ENCODE assay signal across 7 mouse cellular contexts in the genomic region with DNA sequence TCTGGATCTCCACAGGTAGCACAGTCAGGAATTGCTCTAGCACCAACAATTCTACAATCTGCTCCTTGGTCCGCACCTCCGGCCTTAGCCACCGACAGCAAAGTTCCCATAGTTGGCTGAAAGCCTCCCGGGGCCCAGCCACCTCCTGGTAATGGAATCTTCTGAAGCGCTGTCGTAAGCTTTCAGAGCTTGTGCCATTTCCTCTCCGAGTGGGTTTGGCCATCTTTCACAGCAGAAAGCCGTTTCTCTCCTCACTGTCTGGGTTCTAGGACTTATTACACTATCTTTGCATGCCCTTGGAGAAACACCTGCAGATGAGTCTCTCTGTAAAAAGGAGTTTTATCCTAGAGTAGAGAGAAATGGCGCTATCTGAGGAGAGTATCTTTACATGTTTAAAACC. TPM values are rescaled to one million over a fixed set of nuclear protein-coding genes. Genes with fewer than 3 reads are reported as not detected.
DNase-seq lines count a peak whose midpoint lies in the region; ATAC-seq and TF ChIP-seq lines count a peak whose summit lies in the region.

No protein-coding gene starts in this region.

- TF ChIP-seq POLR2A in CH12.LX (IDR thresholded peaks at IDR 0.05; ENCODE audit: low read depth, low read length), result no peak
- TF ChIP-seq POLR2A in thymus, adult 2 months (IDR thresholded peaks at IDR 0.05; ENCODE audit: control insufficient read depth, extremely low read depth, insufficient read depth, low read length, poor library complexity), result no peak

- no peaks in the 10 kb centered on the region for H3K27me3 ChIP-seq in CH12.LX (replicated peaks)
- no peaks in the 10 kb centered on the region for H3K27me3 ChIP-seq in embryonic facial prominence, embryonic 10.5 days (replicated peaks; ENCODE audit: low read depth, poor library complexity, severe bottlenecking)
- no peaks in the 10 kb centered on the region for H3K27me3 ChIP-seq in heart, postnatal 0 days (ENCODE audit: control insufficient read depth, insufficient read depth, low read length)
- no peaks in the 10 kb centered on the region for H3K27me3 ChIP-seq in midbrain, embryonic 11.5 days (ENCODE audit: control insufficient read depth, insufficient read depth, low read length)
- no peaks in the 10 kb centered on the region for H3K27me3 ChIP-seq in thymus, adult 2 months (ENCODE audit: control insufficient read depth, insufficient read depth, low read length)

- peak overlapping the region; percentile 87 for H3K9ac ChIP-seq in CH12.LX (ENCODE audit: insufficient read depth, low read depth)
- peak overlapping the region; percentile 81 for H3K9ac ChIP-seq in heart, postnatal 0 days (replicated peaks; ENCODE audit: low read depth, low read length)
- peak overlapping the region; percentile 84 for H3K9ac ChIP-seq in midbrain, embryonic 11.5 days (ENCODE audit: low read length)

- peak overlapping the region; percentile 55 to 87 (median 70) for H3K4me3 ChIP-seq in CH12.LX (replicated peaks in 1 of 3; ENCODE audit: low read depth in 2 of 3, low read length in 2 of 3, poor library complexity in 1 of 3)
- peak overlapping the region; percentile 82 for H3K4me3 ChIP-seq in embryonic facial prominence, embryonic 10.5 days
- H3K4me3 ChIP-seq in heart, postnatal 0 days (ENCODE audit: low read depth, low read length), result peak overlapping the region; percentile 95
- H3K4me3 ChIP-seq in midbrain, embryonic 11.5 days (ENCODE audit: low read depth, low read length), result peak overlapping the region; percentile 72
- peak overlapping the region; percentile 40 for H3K4me3 ChIP-seq in thymus, adult 2 months (ENCODE audit: control insufficient read depth, insufficient read depth, low read length)

- 13% methylated on average over 9 of the region's 9 CpGs for WGBS in embryonic facial prominence, embryonic 10.5 days
- under 1% methylated on average over 9 of the region's 9 CpGs for WGBS in heart, postnatal 0 days
- WGBS in midbrain, embryonic 11.5 days, result 9% methylated on average over 9 of the region's 9 CpGs
- WGBS in thymus, adult 2 months, result 9% methylated on average over 9 of the region's 9 CpGs

- peak; percentile 43; the same call in 1 of the 2 replicates for TF ChIP-seq EP300 in CH12.LX (IDR thresholded peaks at IDR 0.05; ENCODE audit: low read length)
- TF ChIP-seq EP300 in heart, postnatal 0 days (IDR thresholded peaks at IDR 0.05; ENCODE audit: low read depth), result no peak

- in situ Hi-C loops in CH12.LX (cut with MboI; ENCODE audit: low pct_ligation_motif_present, low pct_unique_long_range_greater_than_20kb, low sequenced_read_pairs), result no loop called here

- peak overlapping the region; percentile 94 for H3K4me2 ChIP-seq in CH12.LX (ENCODE audit: insufficient read depth, low read depth, poor library complexity, severe bottlenecking)
- H3K4me2 ChIP-seq in heart, postnatal 0 days (ENCODE audit: low read depth, low read length), result peak overlapping the region; percentile 89
- H3K4me2 ChIP-seq in midbrain, embryonic 11.5 days, result peak overlapping the region; percentile 82

- H3K27ac ChIP-seq in CH12.LX (ENCODE audit: insufficient read depth, low read depth), result no peak overlapping the region
- H3K27ac ChIP-seq in embryonic facial prominence, embryonic 10.5 days (replicated peaks), result no peak overlapping the region
- H3K27ac ChIP-seq in heart, postnatal 0 days (ENCODE audit: low read depth), result peak overlapping the region; percentile 77
- H3K27ac ChIP-seq in midbrain, embryonic 11.5 days (ENCODE audit: low read depth, low read length), result no peak overlapping the region
- H3K27ac ChIP-seq in thymus, adult 2 months (ENCODE audit: control insufficient read depth, insufficient read depth, low read length), result no peak overlapping the region

- peaks cover 23 to 47% of the 10 kb centered on the region in 2 experiments for H3K36me3 ChIP-seq in CH12.LX (replicated peaks in 1 of 2; ENCODE audit: control insufficient read depth in 1 of 2, insufficient read depth in 1 of 2, low read length in 1 of 2)
- peaks cover 46% of the 10 kb centered on the region for H3K36me3 ChIP-seq in embryonic facial prominence, embryonic 10.5 days (replicated peaks)
- H3K36me3 ChIP-seq in heart, postnatal 0 days (replicated peaks; ENCODE audit: control insufficient read depth, insufficient read depth, low read length), result peaks cover 24% of the 10 kb centered on the region
- H3K36me3 ChIP-seq in midbrain, embryonic 11.5 days (ENCODE audit: control insufficient read depth, insufficient read depth, low read length), result peaks cover 6% of the 10 kb centered on the region
- H3K36me3 ChIP-seq in thymus, adult 2 months (ENCODE audit: control insufficient read depth, insufficient read depth, low read length), result peaks cover 12% of the 10 kb centered on the region

- no peaks in the 10 kb centered on the region for H3K9me3 ChIP-seq in CH12.LX (replicated peaks; ENCODE audit: low read length)
- no peaks in the 10 kb centered on the region for H3K9me3 ChIP-seq in embryonic facial prominence, embryonic 10.5 days
- H3K9me3 ChIP-seq in heart, postnatal 0 days (replicated peaks; ENCODE audit: control insufficient read depth, low read length), result no peaks in the 10 kb centered on the region
- no peaks in the 10 kb centered on the region for H3K9me3 ChIP-seq in midbrain, embryonic 11.5 days (ENCODE audit: control insufficient read depth, low read length)

- ATAC-seq in heart, postnatal 0 days (ENCODE audit: insufficient read depth, low read depth), result no peak
- no peak for ATAC-seq in midbrain, embryonic 11.5 days (ENCODE audit: low FRiP score)

- peak; percentile 32 for DNase-seq in CH12.LX (ENCODE audit: extremely low read depth)
- peak; percentile 3 for DNase-seq in R1 (ENCODE audit: low read depth, low spot score)
- DNase-seq in embryonic facial prominence, embryonic 10.5 days (ENCODE audit: low spot score), result no peak
- peak; percentile 16 for DNase-seq in heart, postnatal 0 days (ENCODE audit: low spot score)
- DNase-seq in kidney, postnatal 4 days, result peak; percentile 42 to 63
- peak; percentile 88 for DNase-seq in midbrain, embryonic 11.5 days (ENCODE audit: low spot score, missing footprints)
- DNase-seq in thymus, adult 2 months, result peak; percentile 26

- no peak for TF ChIP-seq CTCF in CH12.LX (conservative IDR thresholded peaks at IDR 0.05 in 1 of 2, IDR thresholded peaks at IDR 0.05 in 1 of 2; ENCODE audit: low read depth in 2 of 2, low read length in 2 of 2)
- no peak for TF ChIP-seq CTCF in heart, postnatal 0 days (IDR thresholded peaks at IDR 0.05; ENCODE audit: low read depth)
- no peak for TF ChIP-seq CTCF in thymus, adult 2 months (IDR thresholded peaks at IDR 0.05; ENCODE audit: borderline replicate concordance, control insufficient read depth, extremely low read depth, insufficient read depth, low read length, poor library complexity)

- dilution Hi-C loops in CH12.LX (cut with MboI; ENCODE audit: extremely low pct_ligation_motif_present, extremely low pct_unique_long_range_greater_than_20kb, low sequenced_read_pairs), result no loop called here

- TF ChIP-seq RAD21 in CH12.LX (IDR thresholded peaks at IDR 0.05; ENCODE audit: low read depth, low read length), result no peak

- peaks cover 24% of the 10 kb centered on the region for H3K79me2 ChIP-seq in CH12.LX (replicated peaks; ENCODE audit: control insufficient read depth, extremely low read depth, insufficient read depth, poor library complexity, severe bottlenecking)

- peaks cover 4 to 32% of the 10 kb centered on the region in 2 experiments; a peak in 3 of 4 replicates for H3K4me1 ChIP-seq in CH12.LX (ENCODE audit: control insufficient read depth in 1 of 2, insufficient read depth in 2 of 2)
- H3K4me1 ChIP-seq in embryonic facial prominence, embryonic 10.5 days, result peaks cover 26% of the 10 kb centered on the region
- H3K4me1 ChIP-seq in heart, postnatal 0 days (ENCODE audit: control insufficient read depth, insufficient read depth), result peaks cover 18% of the 10 kb centered on the region
- peaks cover 20% of the 10 kb centered on the region for H3K4me1 ChIP-seq in midbrain, embryonic 11.5 days (ENCODE audit: control insufficient read depth, insufficient read depth, low read length)
- peaks cover 14% of the 10 kb centered on the region for H3K4me1 ChIP-seq in thymus, adult 2 months (replicated peaks; ENCODE audit: control insufficient read depth, insufficient read depth, low read length)

RNA-seq across cellular contexts. Expression of gene Tubgcp4, which starts 0.6 kb away (rescaled TPM):
- 27.8 and 29.1 TPM in 2 replicates for total RNA-seq in CH12.LX (2012; rRNA removed)
- 31.0 and 35.1 TPM in 2 replicates for total RNA-seq in CH12.LX (2014; rRNA removed)
- polyA plus RNA-seq in CH12.LX (2012; ENCODE audit: insufficient read length, low read depth), result 32.5 and 34.1 TPM in 2 replicates
- 82.1 and 87.5 TPM in 2 replicates for polyA plus RNA-seq in embryonic facial prominence, embryonic 10.5 days (2016; fragmentation: Nextera tagmentation; extraction: Ambion mirVana)
- total RNA-seq in heart, postnatal 0 days (2014; rRNA removed; ENCODE audit: low replicate concordance), result 9.6 and 20.8 TPM in 2 replicates
- 12.3 and 13.0 TPM in 2 replicates for polyA plus RNA-seq in heart, postnatal 0 days (2015; fragmentation: Nextera tagmentation; extraction: Ambion mirVana)
- polyA plus RNA-seq in midbrain, embryonic 11.5 days (2014; fragmentation: Nextera tagmentation; extraction: Ambion mirVana), result 67.8 and 69.3 TPM in 2 replicates
- 113 and 114 TPM in 2 replicates for polyA plus RNA-seq in thymus, adult 2 months (2012; rRNA removed)

RNA-seq across cellular contexts. Expression of gene Zscan29, which starts 1.0 kb away (rescaled TPM):
- total RNA-seq in CH12.LX (2012; rRNA removed) (6.8 and 7.4 TPM in 2 replicates), CH12.LX (2014; rRNA removed) (4.9 and 5.4 TPM in 2 replicates)
- 7.0 and 7.3 TPM in 2 replicates for polyA plus RNA-seq in CH12.LX (2012; ENCODE audit: insufficient read length, low read depth)
- 12.0 and 14.7 TPM in 2 replicates for polyA plus RNA-seq in embryonic facial prominence, embryonic 10.5 days (2016; fragmentation: Nextera tagmentation; extraction: Ambion mirVana)
- total RNA-seq in heart, postnatal 0 days (2014; rRNA removed; ENCODE audit: low replicate concordance), result 4.2 and 4.8 TPM in 2 replicates
- 5.1 and 5.6 TPM in 2 replicates for polyA plus RNA-seq in heart, postnatal 0 days (2015; fragmentation: Nextera tagmentation; extraction: Ambion mirVana)
- polyA plus RNA-seq in midbrain, embryonic 11.5 days (2014; fragmentation: Nextera tagmentation; extraction: Ambion mirVana), result 13.8 and 16.3 TPM in 2 replicates
- polyA plus RNA-seq in thymus, adult 2 months (2012; rRNA removed), result 7.5 and 8.7 TPM in 2 replicates

RNA-seq across cellular contexts. Expression of gene Lcmt2, which starts 29.4 kb away (rescaled TPM):
- 9.3 and 10.6 TPM in 2 replicates for total RNA-seq in CH12.LX (2012; rRNA removed)
- total RNA-seq in CH12.LX (2014; rRNA removed), result 5.7 and 6.4 TPM in 2 replicates
- polyA plus RNA-seq in CH12.LX (2012; ENCODE audit: insufficient read length, low read depth), result 11.7 and 12.3 TPM in 2 replicates
- 21.5 and 22.5 TPM in 2 replicates for polyA plus RNA-seq in embryonic facial prominence, embryonic 10.5 days (2016; fragmentation: Nextera tagmentation; extraction: Ambion mirVana)
- total RNA-seq in heart, postnatal 0 days (2014; rRNA removed; ENCODE audit: low replicate concordance), result 6.1 and 8.4 TPM in 2 replicates
- polyA plus RNA-seq in heart, postnatal 0 days (2015; fragmentation: Nextera tagmentation; extraction: Ambion mirVana), result 15.4 and 19.1 TPM in 2 replicates
- 20.6 and 21.0 TPM in 2 replicates for polyA plus RNA-seq in midbrain, embryonic 11.5 days (2014; fragmentation: Nextera tagmentation; extraction: Ambion mirVana)
- polyA plus RNA-seq in thymus, adult 2 months (2012; rRNA removed), result 13.3 and 14.9 TPM in 2 replicates

RNA-seq across cellular contexts. Expression of gene Adal, which starts 29.7 kb away (rescaled TPM):
- total RNA-seq in CH12.LX (2012; rRNA removed) (7.3 and 8.1 TPM in 2 replicates), CH12.LX (2014; rRNA removed) (12.5 and 12.8 TPM in 2 replicates)
- 10.0 and 10.4 TPM in 2 replicates for polyA plus RNA-seq in CH12.LX (2012; ENCODE audit: insufficient read length, low read depth)
- polyA plus RNA-seq in embryonic facial prominence, embryonic 10.5 days (2016; fragmentation: Nextera tagmentation; extraction: Ambion mirVana), result 19.7 and 22.4 TPM in 2 replicates
- total RNA-seq in heart, postnatal 0 days (2014; rRNA removed; ENCODE audit: low replicate concordance), result 13.1 and 15.3 TPM in 2 replicates
- polyA plus RNA-seq in heart, postnatal 0 days (2015; fragmentation: Nextera tagmentation; extraction: Ambion mirVana), result 13.4 and 14.4 TPM in 2 replicates
- polyA plus RNA-seq in midbrain, embryonic 11.5 days (2014; fragmentation: Nextera tagmentation; extraction: Ambion mirVana), result 35.4 and 35.7 TPM in 2 replicates
- 6.9 and 7.0 TPM in 2 replicates for polyA plus RNA-seq in thymus, adult 2 months (2012; rRNA removed)

Comparison
In these comparisons a context has a peak if more than half of its experiments do, and no peak if none do; other contexts are left out.
1. H3K4me3 ChIP-seq: peak in every context shown above with its lines; median percentile 95 in heart, postnatal 0 days; 82 in embryonic facial prominence, embryonic 10.5 days; 72 in midbrain, embryonic 11.5 days; 70 in CH12.LX; 40 in thymus, adult 2 months.